Mouse (Mus musculus): ENCODE results near the gene Itgb2.

Gene Itgb2

GRCm38 (mm10) chr10:77530140-77530539 lies at the start of gene Itgb2:
Gene Itgb2 (plus strand): TSS chr10:77530252.
- no peak for ATAC-seq (ENCODE audit: low TSS enrichment)

DNA sequence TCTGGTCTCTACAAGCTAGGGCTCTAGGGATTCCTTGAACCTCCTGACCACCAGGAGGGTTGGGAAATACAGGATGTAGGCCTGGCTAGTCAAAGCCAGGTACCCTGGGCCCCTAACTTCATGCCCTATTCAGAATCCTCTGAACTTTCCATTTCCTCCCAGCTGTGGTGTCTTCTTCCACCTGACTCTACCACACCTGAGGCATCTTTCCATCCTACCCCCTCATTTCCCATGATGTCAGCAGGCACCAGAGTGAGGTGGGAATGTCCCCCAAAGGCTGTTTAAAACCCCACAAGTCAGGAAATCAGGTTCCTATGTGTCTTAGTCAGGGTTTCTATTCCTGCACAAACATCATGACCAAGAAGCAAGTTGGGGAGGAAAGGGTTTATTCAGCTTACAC lies 48.2 kb upstream of the Itgb2 start:
- no peak for ATAC-seq (ENCODE audit: low TSS enrichment)

- ATAC-seq (ENCODE audit: low TSS enrichment), result no peak
These were observed 45.7 kb upstream of the Itgb2 start for GRCm38 (mm10) chr10:77484205-77484935.

GRCm38 (mm10) chr10:77485786-77486185 lies 44.3 kb upstream of the Itgb2 start:
- ATAC-seq (ENCODE audit: low TSS enrichment), result no peak

DNA sequence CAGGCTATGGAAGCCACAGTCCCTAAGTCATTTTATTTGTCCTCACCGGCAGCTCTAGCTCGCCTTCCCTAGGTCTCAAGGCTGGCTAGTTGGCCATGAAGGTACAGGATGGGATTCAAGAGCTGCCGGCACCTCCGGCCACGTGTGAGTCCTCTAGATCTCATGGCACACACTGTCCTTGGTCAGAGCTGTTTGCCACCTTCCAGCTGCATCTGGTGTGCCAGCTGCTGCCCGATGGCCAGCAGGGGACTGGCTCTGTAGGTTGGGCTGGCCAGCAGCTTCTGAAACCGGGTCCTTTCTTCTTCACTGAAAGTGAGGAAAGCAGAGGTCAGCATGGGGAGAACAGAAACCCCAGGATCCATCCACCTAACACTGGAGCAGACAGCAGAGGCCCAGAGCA lies 41.9 kb upstream of the Itgb2 start:
- ATAC-seq (ENCODE audit: low TSS enrichment), result no peak

GRCm38 (mm10) chr10:77491585-77491984 lies 38.5 kb upstream of the Itgb2 start:
- ATAC-seq (ENCODE audit: low TSS enrichment), result peak; percentile 60

GRCm38 (mm10) chr10:77492885-77493284 lies 37.2 kb upstream of the Itgb2 start:
- no peak for ATAC-seq (ENCODE audit: low TSS enrichment)

- no peak for ATAC-seq (ENCODE audit: low TSS enrichment)
These were observed 32.9 kb upstream of the Itgb2 start for GRCm38 (mm10) chr10:77497185-77497584.

DNA sequence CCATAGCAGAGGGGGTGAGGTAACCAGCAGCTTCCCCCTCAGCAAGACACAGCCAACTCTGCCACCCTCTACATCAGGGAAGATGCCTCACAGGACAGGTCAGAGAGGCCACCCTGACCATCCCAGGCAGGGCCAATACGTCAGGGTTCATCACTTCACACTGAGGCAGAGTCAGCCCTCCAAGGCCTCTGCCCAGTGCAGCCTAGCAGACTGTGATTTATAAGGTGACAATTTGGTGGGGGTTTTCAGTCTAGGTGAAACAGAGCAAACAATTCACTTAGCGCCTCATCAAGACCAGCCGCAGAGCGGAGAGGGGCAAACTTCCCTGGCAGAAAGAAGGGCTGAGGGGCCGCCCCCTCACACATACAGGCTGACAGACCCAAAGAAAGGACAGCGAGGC lies 31.8 kb upstream of the Itgb2 start:
- no peak for ATAC-seq (ENCODE audit: low TSS enrichment)

DNA sequence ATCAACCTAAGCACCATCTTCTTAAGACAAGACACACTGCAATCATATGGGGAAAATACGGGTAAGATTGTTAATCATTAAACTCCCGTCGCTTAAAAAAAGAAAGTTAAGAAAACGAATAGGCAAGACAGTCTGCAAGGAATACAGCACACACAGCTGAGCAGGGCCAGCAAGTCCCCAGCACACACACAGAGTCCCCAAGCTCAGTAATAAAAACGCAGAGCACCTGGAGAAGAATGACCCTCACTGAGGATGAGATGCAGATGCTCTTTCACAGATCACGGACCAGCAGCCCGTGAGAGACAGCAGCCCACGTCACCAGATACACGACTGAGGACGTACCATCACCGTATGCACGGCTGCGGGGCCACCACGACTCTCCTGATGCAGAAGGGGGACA lies 29.4 kb upstream of the Itgb2 start:
- ATAC-seq (ENCODE audit: low TSS enrichment), result no peak

GRCm38 (mm10) chr10:77502967-77503922 lies 26.8 kb upstream of the Itgb2 start:
- 0 out of 2 replicates have a peak, but pooled peaks have one; percentile 14 for ATAC-seq (ENCODE audit: low TSS enrichment)

DNA sequence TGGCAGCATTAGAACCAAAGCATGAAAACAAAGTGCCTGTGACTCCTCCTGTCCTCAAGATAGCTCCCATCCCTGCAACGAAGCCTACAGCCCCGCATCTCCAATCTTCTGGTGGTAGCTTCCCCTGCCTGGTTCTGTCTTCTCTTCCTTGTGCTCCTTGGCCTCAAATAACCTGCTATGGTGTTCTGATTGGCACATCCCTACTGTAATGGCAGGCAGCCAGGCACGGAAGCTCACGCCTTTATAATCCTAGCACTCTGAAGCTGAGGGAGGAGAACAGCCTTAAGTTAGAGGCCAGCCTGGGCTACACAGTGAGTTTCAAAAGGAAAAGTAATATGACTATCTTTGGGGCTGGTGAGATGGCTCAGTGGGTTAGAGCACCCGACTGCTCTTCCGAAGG lies 25.9 kb upstream of the Itgb2 start:
- peak; percentile 32 for ATAC-seq (ENCODE audit: low TSS enrichment)

DNA sequence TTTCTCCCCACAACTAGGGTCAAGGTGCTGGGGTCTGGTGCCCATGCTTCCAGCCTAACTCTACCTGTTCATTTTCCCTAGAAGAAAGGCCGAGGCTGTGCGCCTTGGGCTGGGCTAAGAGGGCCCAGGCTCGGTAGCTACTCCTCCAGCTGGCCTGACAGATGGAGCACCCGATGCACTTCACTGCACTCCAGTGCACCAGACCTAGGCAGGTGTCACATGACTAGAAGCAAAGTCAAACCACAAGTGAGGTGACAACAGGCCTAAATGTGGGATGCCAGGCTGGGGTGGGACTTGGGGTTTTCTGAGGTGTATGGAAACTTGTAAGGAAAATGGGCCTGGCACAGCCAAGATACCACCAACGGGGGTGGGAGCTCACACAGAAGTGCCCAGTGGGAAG lies 23.5 kb upstream of the Itgb2 start:
- ATAC-seq (ENCODE audit: low TSS enrichment), result no peak

GRCm38 (mm10) chr10:77506961-77507577 lies 23.0 kb upstream of the Itgb2 start:
- ATAC-seq (ENCODE audit: low TSS enrichment), result no peak

DNA sequence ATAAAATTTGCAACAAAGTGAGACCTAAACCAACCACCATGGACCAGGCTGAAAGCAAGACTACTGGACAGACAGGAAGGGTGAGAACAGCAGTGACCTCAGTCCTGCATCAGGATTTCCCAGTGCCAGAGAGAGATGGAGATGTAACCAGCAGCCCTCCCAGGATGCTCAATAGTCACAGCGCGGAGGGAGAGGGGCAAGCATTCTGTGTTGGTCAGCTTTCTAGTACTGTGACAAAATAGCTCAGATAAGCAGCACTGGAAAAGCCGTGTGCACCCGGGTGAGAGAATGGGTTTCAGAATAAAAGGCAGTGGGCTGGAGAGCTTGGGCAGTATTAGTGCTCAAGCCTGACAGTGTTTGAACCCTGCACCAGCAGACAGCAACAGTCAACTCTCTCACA lies 22.3 kb upstream of the Itgb2 start:
- ATAC-seq (ENCODE audit: low TSS enrichment), result no peak

- ATAC-seq (ENCODE audit: low TSS enrichment), result no peak
These were observed 21.3 kb upstream of the Itgb2 start for GRCm38 (mm10) chr10:77508744-77509143.

DNA sequence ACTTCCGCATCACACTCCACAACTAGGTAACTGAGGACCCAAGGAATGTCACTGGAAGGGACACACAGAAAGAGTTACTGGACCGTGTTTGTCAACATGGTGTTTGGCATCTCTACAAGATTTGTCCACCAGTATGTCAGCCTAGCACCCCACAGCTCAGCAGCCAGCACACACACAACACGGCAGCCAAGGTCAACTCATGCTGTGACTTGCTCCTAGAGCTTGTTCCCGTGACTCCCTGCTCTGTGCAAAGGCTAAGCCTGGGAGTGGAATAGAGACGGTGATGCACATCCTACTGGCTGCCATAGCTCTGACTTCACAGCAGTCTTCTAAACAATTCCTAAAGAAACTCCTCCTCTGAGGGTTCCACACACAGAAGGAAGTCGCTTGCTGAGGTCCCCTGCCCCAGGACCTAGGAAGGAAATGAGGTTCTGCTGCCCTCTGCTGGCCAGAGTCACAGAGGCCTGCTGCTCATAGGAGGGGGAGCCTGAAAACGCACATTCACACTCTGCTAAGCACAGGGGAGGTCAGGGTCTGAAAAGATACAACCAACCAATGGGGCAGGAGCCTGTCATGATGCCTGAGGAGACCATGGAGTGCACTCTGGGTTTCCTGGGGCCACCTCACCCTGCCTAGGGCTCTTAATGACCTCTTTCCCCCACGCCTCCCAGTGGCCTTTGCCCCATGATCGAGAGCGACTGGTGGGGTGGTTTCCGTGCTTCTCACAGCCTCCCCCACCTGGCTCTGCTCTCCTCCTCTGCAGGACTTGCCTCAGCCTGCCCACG lies 20.5 kb upstream of the Itgb2 start:
- ATAC-seq (ENCODE audit: low TSS enrichment), result peak; percentile 69

- ATAC-seq (ENCODE audit: low TSS enrichment), result peak; percentile 32
These were observed 19.6 kb upstream of the Itgb2 start for GRCm38 (mm10) chr10:77510225-77510982.

DNA sequence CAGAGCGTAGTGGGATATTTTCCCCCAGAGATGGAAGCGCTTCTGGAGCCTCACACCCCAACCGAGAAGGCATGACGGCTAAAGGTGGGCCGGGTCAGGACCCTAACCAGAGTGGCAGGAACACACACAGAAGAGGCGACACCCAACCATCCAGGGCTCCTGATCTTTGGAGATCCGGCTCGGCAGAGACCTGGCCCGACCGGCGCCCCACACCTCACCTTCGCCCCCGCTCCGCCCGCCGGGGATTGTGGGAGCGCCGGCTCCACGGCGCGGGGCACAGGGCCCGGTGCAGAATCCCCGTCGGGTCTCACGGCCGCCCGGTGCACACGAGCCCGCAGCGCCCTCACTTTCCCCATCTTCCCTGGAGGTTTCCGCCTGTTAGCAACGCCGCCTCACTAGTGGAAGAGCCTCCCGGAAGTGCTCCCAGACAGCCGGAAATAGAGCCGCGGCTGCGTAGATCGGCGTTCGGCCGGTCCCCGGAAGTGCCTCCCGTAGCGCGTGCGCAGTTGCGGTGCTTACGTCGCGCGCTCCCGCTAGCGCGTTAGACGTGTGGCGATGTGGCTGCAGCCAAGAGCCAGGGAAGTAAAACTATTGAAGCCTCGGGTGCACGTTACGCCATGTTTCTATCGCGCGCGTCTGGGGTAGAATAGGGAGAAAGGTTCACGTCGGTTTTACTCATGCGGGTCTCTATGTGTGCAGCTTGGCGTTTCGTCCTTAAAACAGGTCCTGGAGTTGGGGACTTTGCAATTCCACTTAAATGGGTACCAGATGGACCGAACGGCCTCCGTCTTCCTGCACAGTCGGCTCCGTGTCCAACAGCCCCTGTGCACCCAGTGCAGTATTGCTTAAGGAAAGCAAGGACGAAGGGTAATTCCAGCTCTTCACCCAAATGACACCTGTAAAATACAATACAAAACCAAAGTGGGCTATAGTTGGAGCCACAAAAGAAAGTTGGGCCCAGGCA lies 14.4 kb upstream of the Itgb2 start, which contains the start of gene Fam207a:
Gene Fam207a, minus strand, starts transcription at position 401 of the 964 bp plus-strand sequence.
- ATAC-seq (ENCODE audit: low TSS enrichment), result peak; percentile 95
